Mouse (Mus musculus) liver, adult 2 months (tissue): ENCODE results near the gene Etfrf1. TPM values are rescaled to one million over a fixed set of nuclear protein-coding genes. Genes with fewer than 3 reads are reported as not detected.

Experiments
- DNase-seq: peaks from one replicate; pipeline ENCODE4 v3.0.0-alpha.2; 2011; ENCODE audit warnings: low read depth, low spot score; ENCODE audit errors: extremely low read depth
- H3K27ac ChIP-seq: fragments of 200-500 bp; replicated peaks from 2 replicates; pipeline ENCODE4 v1.5.1; 2012; ENCODE audit warnings: low read depth, mild to moderate bottlenecking, control low read depth, inconsistent platforms, low read length; ENCODE audit not compliant: insufficient read depth
- H3K27me3 ChIP-seq: fragments of 200-500 bp; 2 replicates; pipeline ENCODE4 v1.6.1; 2012; ENCODE audit warnings: mild to moderate bottlenecking, moderate library complexity, low read length, inconsistent platforms; ENCODE audit not compliant: control insufficient read depth, insufficient read depth
- H3K36me3 ChIP-seq: fragments of 200-500 bp; 2 replicates; pipeline ENCODE4 v1.6.1; 2012; ENCODE audit warnings: low read length, inconsistent platforms; ENCODE audit not compliant: control insufficient read depth, insufficient read depth
- H3K4me1 ChIP-seq: fragments of 200-500 bp; 2 replicates; pipeline ENCODE4 v1.6.1; 2011; ENCODE audit warnings: low read length; ENCODE audit not compliant: control insufficient read depth, insufficient read depth
- H3K4me3 ChIP-seq: fragments of 200-500 bp; 2 replicates; pipeline ENCODE4 v1.5.1; 2011; ENCODE audit warnings: low read depth, mild to moderate bottlenecking, control low read depth, low read length, moderate library complexity; ENCODE audit not compliant: insufficient read depth
- H3K79me2 ChIP-seq: fragments of 200-500 bp; 2 replicates; pipeline ENCODE4 v1.6.1; 2012; ENCODE audit warnings: inconsistent platforms, mild to moderate bottlenecking, low read length, moderate library complexity; ENCODE audit not compliant: control insufficient read depth, insufficient read depth
- H3K9ac ChIP-seq: fragments of 200-500 bp; 2 replicates; pipeline ENCODE4 v1.6.1; 2012; ENCODE audit warnings: low read depth, mild to moderate bottlenecking, control low read depth, inconsistent platforms, low read length
- CTCF ChIP-seq: fragments of 200-500 bp; IDR thresholded peaks from 2 replicates; pipeline ENCODE4 v1.5.1; 2011; ENCODE audit warnings: low read depth, low read length, control low read depth
- POLR2A ChIP-seq: fragments of 200-500 bp; IDR thresholded peaks from 2 replicates; pipeline ENCODE4 v1.6.1; 2011; ENCODE audit warnings: low read length, control low read depth; ENCODE audit not compliant: insufficient read depth; ENCODE audit errors: extremely low read depth
- WGBS: fragments of 180-500 bp; shearing (Covaris S2); methylation state at CpG from one replicate; pipeline ENCODE4 v1.1.7; 2018; 5-methylcytosine and 5-hydroxymethylcytosine counted together
- polyA plus RNA-seq: library from polyadenylated mRNA; depleted of rRNA; stranded (reverse); fragments of >200 nt; gene quantifications from 2 replicates; pipeline ENCODE4 v1.2.3, GENCODE M21; 2012
- total RNA-seq: library from RNA; depleted of rRNA; stranded (reverse); fragments of >200 nt; gene quantifications from 2 replicates; pipeline ENCODE4 v1.2.3, GENCODE M21; 2014

Etfrf1 gene
- total and polyA plus RNA-seq, 2 experiments: 18.0 to 61.1 TPM

GRCm38 (mm10) chr6:145197949-145198686, 12.8 kb upstream of the Etfrf1 start:
- no peak for DNase-seq
- TF ChIP-seq POLR2A (no peak), CTCF (no peak)
- Histone ChIP-seq H3K79me2 (no peaks in the 10 kb centered on the region), H3K4me3 (no peak overlapping the region), H3K9ac (no peak overlapping the region), H3K4me1 (no peaks in the 10 kb centered on the region), H3K27ac (no peak overlapping the region), H3K36me3 (no peaks in the 10 kb centered on the region), H3K27me3 (no peaks in the 10 kb centered on the region)
- 96% methylated on average over 8 of the region's 8 CpGs for WGBS

- DNase-seq: no peak
- H3K4me3 ChIP-seq: no peak overlapping the region
- H3K36me3 ChIP-seq: no peaks in the 10 kb centered on the region
- TF ChIP-seq CTCF (no peak), POLR2A (no peak)
- WGBS: 77% methylated on average over 13 of the region's 13 CpGs
- H3K4me1 ChIP-seq: no peaks in the 10 kb centered on the region
- no peaks in the 10 kb centered on the region for H3K79me2 ChIP-seq
- no peaks in the 10 kb centered on the region for H3K27me3 ChIP-seq
- no peak overlapping the region for H3K27ac ChIP-seq
- no peak overlapping the region for H3K9ac ChIP-seq
Measured at GRCm38 (mm10) chr6:145202432-145203125, 8.4 kb upstream of the Etfrf1 start.

DNA sequence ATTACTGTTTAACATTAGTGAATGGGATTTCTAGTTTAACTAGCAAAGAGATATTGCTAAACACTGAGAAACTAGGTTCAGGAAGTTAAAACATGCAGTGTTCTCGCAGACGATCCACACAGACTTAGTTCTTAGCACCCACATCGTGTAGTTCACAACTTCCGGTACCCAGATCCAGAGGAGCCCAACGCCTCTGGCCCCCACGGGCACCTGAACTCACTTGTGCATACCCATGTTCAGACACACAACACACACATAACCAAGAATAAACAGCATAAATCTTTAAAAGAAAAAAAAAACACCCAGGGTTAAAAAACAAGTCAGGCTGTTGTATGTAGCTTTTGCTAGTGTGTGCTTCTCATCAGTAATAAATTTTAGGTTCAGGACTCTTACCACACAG, 6.5 kb upstream of the Etfrf1 start:
- WGBS: 91% methylated on average over 6 of the region's 6 CpGs
- Histone ChIP-seq H3K27me3 (no peaks in the 10 kb centered on the region), H3K36me3 (no peaks in the 10 kb centered on the region), H3K27ac (no peak overlapping the region), H3K79me2 (no peaks in the 10 kb centered on the region), H3K4me3 (no peak overlapping the region), H3K9ac (no peak overlapping the region), H3K4me1 (no peaks in the 10 kb centered on the region)
- DNase-seq: no peak
- no peak for TF ChIP-seq POLR2A
- TF ChIP-seq CTCF: no peak

DNA sequence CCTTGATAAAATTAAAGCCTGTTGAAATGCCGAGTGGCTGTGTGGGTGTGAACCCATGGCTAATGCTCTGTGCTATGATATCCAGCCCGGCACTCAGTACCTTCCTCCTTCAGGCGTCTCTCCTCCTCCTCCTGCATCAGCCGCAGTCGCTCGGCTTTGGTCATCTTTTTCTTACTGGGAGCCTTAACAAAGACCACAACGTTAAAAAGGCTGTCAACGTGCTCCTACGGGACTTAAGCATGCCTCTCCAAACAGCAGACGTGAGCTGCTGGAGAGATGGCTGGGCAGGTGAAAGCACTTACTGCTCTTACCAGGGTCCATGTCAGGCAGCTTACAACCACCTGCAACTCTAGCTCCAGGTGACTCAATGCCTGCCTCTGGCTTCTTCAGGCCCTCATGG, 5.8 kb upstream of the Etfrf1 start:
- Histone ChIP-seq H3K4me1 (no peaks in the 10 kb centered on the region), H3K27ac (no peak overlapping the region), H3K27me3 (no peaks in the 10 kb centered on the region), H3K36me3 (no peaks in the 10 kb centered on the region), H3K9ac (no peak overlapping the region), H3K79me2 (no peaks in the 10 kb centered on the region), H3K4me3 (no peak overlapping the region)
- no peak for TF ChIP-seq CTCF
- no peak for TF ChIP-seq POLR2A
- DNase-seq: no peak
- WGBS: 84% methylated on average over 10 of the region's 10 CpGs

DNA sequence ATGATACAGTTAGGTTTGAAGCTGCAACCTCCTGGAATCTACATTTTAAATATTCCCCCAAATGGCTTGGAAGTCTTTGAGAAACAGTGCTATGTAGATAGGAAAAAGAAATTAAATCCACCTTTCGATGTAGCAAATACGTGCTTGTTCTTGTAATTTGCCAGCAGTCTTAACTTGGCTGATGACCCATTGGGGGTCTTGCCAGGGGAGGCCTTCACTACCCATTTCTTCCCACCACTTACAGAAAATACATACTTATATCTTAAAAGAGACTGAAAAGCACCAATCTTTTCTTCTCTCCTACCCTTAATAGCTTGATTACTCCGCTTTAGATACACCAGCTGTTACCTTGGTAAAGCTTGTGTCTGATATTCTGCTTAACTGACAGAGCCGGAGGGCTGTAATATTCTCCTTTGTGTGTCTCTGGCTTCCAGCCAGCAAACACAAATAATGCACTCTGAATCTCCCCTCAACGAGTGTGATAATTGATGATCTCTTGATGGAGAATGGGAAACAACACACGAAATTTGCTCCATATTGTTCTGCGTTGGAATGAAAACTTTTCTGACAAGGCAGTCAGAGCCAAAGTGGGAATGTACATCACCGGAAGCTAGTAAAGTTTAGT, 766 bp upstream of the Etfrf1 start:
- H3K27me3 ChIP-seq: no peaks in the 10 kb centered on the region
- peak overlapping the region; percentile 50 for H3K4me3 ChIP-seq
- H3K9ac ChIP-seq: no peak overlapping the region
- DNase-seq: no peak
- no peaks in the 10 kb centered on the region for H3K36me3 ChIP-seq
- H3K79me2 ChIP-seq: peaks cover 3% of the 10 kb centered on the region; the same call in 1 of the 2 replicates
- 29% methylated on average over 8 of the region's 8 CpGs for WGBS
- no peak for TF ChIP-seq CTCF
- TF ChIP-seq POLR2A: no peak
- no peak overlapping the region for H3K27ac ChIP-seq
- peaks cover 11% of the 10 kb centered on the region for H3K4me1 ChIP-seq
